Mouse (Mus musculus): ENCODE measurements around the gene Tstd3. TPM values are rescaled to one million over a fixed set of nuclear protein-coding genes. Genes with fewer than 3 reads are reported as not detected.
"Not testable (repeated sequence)": the region's sequence is repeated elsewhere in the genome, so short reads cannot be mapped to it uniquely, and the experiment has no call there.

Tstd3 gene
- polyA plus RNA-seq, 1 experiment from 2014 or later, result 26.7 TPM

DNA sequence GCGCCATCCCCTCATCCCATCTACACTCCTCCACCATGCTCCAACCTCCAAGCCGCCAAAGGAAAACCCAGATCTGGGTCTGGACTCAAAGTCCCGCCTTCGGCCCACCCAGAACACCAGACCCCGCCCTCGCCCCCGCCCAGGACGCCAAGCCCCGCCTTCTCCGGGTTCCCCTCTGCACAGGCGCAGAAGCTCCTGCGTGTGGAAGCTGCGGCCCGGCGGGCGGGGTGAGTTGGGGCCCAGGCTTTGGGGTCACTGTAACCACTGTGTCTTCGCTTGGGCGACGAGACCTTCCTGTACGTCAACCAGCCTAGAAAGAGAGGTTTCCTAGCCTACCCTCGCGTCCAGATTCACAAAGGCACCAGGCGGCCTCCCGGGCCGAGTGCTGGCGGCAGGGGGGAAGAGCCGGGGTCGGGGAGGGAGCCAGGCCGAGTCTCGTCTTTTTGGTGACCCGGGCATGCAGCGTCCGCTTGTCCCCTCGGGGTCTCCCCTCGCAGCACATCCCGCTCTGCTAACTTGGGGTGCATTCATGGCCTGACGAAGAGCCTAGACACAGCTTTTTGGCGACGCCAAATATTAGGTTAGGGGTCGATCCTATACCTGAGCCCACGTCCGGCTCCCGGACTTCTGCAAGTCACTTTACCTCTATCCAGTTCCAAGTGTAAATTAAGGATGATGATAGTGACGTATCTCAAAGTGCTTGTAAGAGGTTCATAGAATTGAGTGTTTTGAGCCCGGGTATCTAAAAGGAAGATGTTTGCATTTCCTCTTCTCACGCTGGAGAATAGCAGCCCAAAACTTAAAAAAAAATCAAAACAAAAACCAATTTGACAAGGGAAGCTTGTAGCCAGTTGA, 9.3 kb upstream of the Tstd3 start:
- H3K4me1 ChIP-seq, result peaks cover 2% of the 10 kb centered on the region; the same call in 1 of the 2 replicates
- under 1% methylated on average over 46 of the region's 46 CpGs for WGBS
- peak overlapping the region; percentile 93 for H3K27ac ChIP-seq
- DNase-seq (ENCODE audit: low spot score), result peak; percentile 97
- H3K36me3 ChIP-seq, result peaks cover 10% of the 10 kb centered on the region; the same call in 1 of the 2 replicates
- no peaks in the 10 kb centered on the region for H3K9me3 ChIP-seq
- H3K4me3 ChIP-seq, result peak overlapping the region; percentile 82
- H3K27me3 ChIP-seq (ENCODE audit: insufficient read depth, poor library complexity, severe bottlenecking), result no peaks in the 10 kb centered on the region

DNA sequence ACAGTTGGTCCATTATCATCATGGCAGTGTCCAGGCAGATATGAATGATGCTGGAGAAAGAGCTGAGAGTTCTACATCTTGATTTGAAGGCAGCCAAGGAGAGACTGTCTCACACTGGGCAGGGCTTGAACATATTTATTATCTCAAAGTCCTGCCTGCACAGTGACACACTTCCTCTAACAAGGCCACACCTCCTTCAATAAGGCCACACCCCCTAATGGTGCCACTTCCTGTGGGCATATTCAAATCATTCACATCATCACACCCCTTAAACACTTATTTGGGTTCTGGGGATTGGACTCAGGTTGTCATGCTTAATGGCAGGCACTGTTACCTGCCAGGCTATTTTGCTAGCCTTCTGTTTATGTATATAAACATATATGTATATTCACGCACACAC, 5.3 kb upstream of the Tstd3 start:
- DNase-seq (ENCODE audit: low spot score), result no peak
- Histone ChIP-seq H3K4me1 (peaks cover 1% of the 10 kb centered on the region; the same call in 1 of the 2 replicates), H3K9me3 (no peaks in the 10 kb centered on the region), H3K27me3 (ENCODE audit: insufficient read depth, poor library complexity, severe bottlenecking) (no peaks in the 10 kb centered on the region), H3K27ac (no peak overlapping the region), H3K4me3 (no peak overlapping the region), H3K36me3 (no peaks in the 10 kb centered on the region)
- 96% methylated on average over 1 of the region's 1 CpGs for WGBS

DNA sequence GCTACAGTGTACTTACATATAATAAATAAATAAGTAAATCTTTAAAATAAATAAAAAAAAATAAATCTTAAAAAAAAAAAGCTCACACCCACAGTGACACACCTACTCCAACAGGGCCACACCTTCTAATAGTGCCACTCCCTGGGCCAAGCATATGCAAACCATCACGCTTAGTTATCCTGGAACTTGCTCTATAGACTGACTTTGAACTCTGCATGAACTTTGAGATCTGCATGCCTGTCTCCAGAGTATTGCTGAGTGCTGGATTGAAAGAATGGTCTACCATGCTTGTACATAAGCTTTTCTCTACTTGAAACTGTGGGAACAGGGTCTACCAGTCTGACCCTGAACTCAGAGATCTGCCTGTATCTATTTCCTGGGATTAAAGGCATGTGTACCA, 4.1 kb upstream of the Tstd3 start:
- Histone ChIP-seq H3K27ac (no peak overlapping the region), H3K4me1 (no peaks in the 10 kb centered on the region; the same call in 1 of the 2 replicates), H3K36me3 (no peaks in the 10 kb centered on the region), H3K4me3 (no peak overlapping the region), H3K9me3 (no peaks in the 10 kb centered on the region), H3K27me3 (ENCODE audit: insufficient read depth, poor library complexity, severe bottlenecking) (no peaks in the 10 kb centered on the region)
- no peak for DNase-seq (ENCODE audit: low spot score)
- 86% methylated on average over 1 of the region's 1 CpGs for WGBS

DNA sequence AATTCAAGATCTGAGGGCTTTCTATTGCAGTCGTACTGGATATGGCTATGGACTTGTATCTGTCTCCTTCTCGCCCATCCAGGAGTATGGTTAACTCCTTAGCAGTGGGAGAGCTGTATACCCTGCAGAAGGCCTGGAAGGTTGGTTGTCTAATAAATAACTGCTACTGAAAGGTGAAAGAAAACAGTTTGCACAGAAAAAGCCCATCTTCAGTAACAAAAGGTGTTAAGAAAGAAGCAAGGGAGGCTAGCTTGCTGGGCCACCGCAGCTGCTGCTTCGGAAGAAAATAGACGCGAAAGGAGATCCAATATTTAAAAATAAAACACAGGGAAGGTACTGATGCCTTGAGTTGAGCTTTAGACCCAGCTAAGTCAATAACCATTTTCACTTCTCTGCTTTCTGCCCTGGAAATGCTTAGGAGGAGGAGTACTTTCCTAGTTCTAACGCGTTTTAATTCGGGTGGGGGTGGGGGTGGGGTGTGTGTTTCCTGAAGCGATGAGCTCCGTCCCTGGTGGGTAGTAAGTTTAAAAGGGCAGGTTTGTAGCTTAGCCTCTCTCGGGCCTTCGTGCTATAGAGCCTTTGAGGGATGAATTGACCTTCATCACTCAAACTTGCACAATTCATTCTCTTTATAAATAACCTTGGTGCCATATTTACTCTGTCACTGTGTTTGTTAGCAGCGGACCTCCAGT, 695 bp downstream of the Tstd3 start:
- Histone ChIP-seq H3K36me3 (no peaks in the 10 kb centered on the region), H3K4me1 (no peaks in the 10 kb centered on the region), H3K27ac (peak overlapping the region; percentile 87), H3K27me3 (ENCODE audit: insufficient read depth, poor library complexity, severe bottlenecking) (no peaks in the 10 kb centered on the region), H3K9me3 (no peaks in the 10 kb centered on the region), H3K4me3 (peak overlapping the region; percentile 70)
- DNase-seq (ENCODE audit: low spot score), result no peak
- WGBS, result 25% methylated on average over 14 of the region's 14 CpGs

DNA sequence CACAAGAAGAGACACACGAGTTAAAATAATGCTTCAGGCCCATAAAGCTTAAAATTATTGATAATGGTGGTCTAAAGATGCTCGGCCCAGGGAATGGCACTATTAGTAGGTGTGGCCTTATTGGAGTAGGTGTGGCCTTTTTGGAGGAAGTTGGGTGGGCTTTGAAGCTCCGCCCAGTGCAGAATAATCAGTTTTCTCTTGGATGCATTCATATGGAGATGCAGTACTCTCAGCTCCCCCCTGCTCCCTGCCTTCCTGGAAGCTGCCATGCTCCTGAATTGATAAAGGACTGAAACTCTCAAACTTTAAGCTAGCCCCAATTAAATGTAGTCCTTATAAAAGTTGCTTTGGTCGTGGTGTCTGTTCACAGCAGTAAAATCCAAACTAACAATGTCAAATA, 3.2 kb downstream of the Tstd3 start:
- no peak overlapping the region for H3K4me3 ChIP-seq
- H3K27ac ChIP-seq, result no peak overlapping the region
- WGBS, result 75% methylated on average over 4 of the region's 4 CpGs
- H3K36me3 ChIP-seq, result peaks cover 8% of the 10 kb centered on the region
- DNase-seq (ENCODE audit: low spot score), result no peak
- no peaks in the 10 kb centered on the region for H3K4me1 ChIP-seq
- H3K9me3 ChIP-seq, result no peaks in the 10 kb centered on the region
- no peaks in the 10 kb centered on the region for H3K27me3 ChIP-seq (ENCODE audit: insufficient read depth, poor library complexity, severe bottlenecking)

DNA sequence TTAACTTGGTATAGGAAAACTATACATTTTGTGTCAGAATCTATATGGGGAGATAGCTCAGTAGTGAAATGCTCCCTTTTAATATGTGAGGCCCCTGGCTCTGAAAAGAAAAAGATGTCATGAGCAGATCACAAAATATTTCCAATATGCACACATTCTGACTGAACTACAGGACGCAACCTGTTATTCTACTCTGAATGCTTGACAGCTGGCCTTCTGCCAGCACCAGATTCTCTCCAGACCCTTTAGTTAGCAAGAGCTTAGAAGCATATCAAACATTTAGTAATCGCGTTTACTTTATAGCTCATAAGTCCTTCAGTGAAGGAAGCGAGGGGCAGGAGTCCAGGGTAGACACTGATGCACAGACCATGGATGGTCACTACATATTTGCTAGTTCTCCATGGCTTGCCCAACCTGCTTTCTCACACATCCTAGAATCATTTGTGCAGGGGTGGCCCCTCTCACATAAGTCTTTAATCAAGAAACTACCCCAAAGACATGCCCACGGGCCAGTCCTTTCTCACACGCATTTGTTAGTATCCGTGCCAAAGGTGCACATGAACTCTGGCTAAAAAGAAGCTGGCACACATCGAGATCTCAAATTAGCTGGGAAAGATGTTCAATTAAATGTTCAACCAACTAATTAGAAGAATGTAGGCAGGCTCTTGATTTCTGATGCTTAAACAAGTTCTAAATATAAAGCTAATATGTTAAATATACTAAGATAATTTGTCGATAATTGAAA, 5.4 kb downstream of the Tstd3 start:
- H3K4me1 ChIP-seq, result no peaks in the 10 kb centered on the region
- H3K9me3 ChIP-seq, result no peaks in the 10 kb centered on the region
- no peak overlapping the region for H3K4me3 ChIP-seq
- DNase-seq (ENCODE audit: low spot score), result no peak
- no peak overlapping the region for H3K27ac ChIP-seq
- H3K36me3 ChIP-seq, result peaks cover 15% of the 10 kb centered on the region
- WGBS, result 88% methylated on average over 9 of the region's 9 CpGs
- no peaks in the 10 kb centered on the region for H3K27me3 ChIP-seq (ENCODE audit: insufficient read depth, poor library complexity, severe bottlenecking)

DNA sequence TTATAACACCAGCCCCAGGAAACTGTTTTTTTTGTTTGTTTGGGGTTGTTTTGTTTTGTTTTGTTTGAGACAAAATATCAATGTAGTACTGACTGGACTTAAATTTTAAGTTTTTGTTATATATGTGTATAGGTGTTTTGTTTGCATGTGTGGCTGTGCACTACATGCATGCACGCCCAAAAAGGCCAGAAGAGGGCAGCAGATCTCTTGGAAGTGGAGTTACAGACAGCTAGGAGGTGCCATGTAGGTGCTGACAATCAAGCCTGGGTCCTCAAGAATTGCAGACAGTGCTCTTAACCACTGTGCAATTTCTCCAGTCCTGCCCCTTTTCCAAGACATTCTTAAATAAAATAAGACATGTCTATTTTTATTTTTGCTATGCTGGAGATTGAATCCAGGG, 8.2 kb downstream of the Tstd3 start:
- H3K27ac ChIP-seq, result no peak overlapping the region
- peaks cover 15% of the 10 kb centered on the region for H3K36me3 ChIP-seq
- 58% methylated on average over 1 of the region's 1 CpGs for WGBS
- H3K9me3 ChIP-seq, result no peaks in the 10 kb centered on the region
- H3K27me3 ChIP-seq (ENCODE audit: insufficient read depth, poor library complexity, severe bottlenecking), result no peaks in the 10 kb centered on the region
- DNase-seq (ENCODE audit: low spot score), result no peak
- H3K4me3 ChIP-seq, result no peak overlapping the region
- H3K4me1 ChIP-seq, result no peaks in the 10 kb centered on the region

DNA sequence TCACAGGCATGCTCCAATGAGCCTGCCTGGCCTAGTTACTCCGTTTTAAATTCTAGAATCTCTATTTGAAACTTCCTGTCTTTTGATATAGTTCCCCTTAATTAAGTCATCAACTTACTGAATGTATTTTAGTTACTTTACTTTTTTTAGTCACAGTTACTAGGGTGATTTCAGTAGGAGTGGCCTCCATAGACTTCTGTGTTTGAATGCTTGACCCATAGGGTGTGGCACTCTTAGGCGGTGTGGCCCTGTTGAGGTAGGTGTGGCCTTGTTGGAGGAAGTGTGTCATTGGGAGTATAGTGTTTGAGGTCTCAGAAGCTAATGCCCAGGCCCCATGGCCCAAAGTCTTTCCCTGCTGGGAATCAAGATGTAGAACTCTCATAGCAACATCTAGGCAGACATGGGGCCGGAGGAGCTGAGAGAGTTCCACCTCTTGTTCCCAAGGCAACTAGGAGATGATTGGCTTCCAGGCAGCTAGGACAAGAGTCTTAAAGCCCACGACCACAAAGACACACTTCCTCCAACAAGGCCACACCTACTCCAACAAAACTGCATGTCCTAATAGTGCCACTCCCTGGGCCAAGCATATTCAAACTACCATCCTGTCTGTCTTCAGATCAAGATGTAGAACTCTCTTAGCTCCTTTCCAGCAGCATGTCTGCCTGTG, 11.8 kb downstream of the Tstd3 start:
- no peak overlapping the region for H3K4me3 ChIP-seq
- no peaks in the 10 kb centered on the region for H3K4me1 ChIP-seq
- no peaks in the 10 kb centered on the region for H3K27me3 ChIP-seq (ENCODE audit: insufficient read depth, poor library complexity, severe bottlenecking)
- H3K36me3 ChIP-seq, result peaks cover 15% of the 10 kb centered on the region
- 68% methylated on average over 4 of the region's 4 CpGs for WGBS
- no peaks in the 10 kb centered on the region for H3K9me3 ChIP-seq
- DNase-seq (ENCODE audit: low spot score), result no peak
- H3K27ac ChIP-seq, result no peak overlapping the region

DNA sequence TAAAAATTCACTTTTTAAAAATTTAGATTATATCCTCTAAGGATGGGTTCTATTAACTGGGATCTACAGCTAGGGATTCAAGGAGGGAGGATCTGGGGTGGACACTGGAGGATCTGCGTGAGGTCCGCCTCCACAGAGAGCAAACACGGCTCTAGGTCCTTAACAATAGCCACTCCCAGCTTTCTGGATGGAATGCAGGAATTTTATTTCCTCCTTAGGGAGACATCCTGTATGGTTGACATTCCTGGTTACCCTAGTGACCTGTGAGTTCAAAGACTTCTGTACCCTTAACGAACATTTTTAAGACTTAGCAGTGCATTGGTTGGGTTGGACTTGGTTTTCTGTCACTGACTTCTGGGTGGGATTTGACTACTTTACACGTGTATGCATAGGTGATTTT, 21.3 kb downstream of the Tstd3 start:
- Histone ChIP-seq H3K9me3 (no peaks in the 10 kb centered on the region), H3K4me1 (no peaks in the 10 kb centered on the region), H3K27ac (no peak overlapping the region), H3K36me3 (peaks cover 23% of the 10 kb centered on the region), H3K27me3 (ENCODE audit: insufficient read depth, poor library complexity, severe bottlenecking) (no peaks in the 10 kb centered on the region), H3K4me3 (no peak overlapping the region)
- 73% methylated on average over 5 of the region's 5 CpGs for WGBS
- no peak for DNase-seq (ENCODE audit: low spot score)

DNA sequence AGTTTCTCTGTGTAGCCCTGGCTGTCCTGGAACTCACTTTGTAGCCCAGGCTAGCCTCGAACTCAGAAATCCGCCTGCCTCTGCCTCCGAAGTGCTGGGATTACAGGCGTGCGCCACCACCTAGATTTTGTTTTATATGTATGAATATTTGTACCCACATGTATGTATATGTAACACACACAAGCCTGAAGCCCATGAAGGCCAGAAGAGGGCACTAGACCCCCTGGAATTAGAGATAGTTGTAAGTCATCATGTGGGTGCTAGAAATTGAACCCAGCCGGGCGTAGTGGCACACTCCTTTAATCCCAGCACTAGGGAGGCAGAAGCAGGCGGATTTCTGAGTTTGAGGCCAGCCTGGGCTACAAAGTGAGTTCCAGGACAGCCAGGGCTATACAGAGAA, 22.9 kb downstream of the Tstd3 start:
- not testable (repeated sequence) for H3K27ac ChIP-seq
- WGBS, result 91% methylated on average over 8 of the region's 8 CpGs
- peaks cover 26% of the 10 kb centered on the region for H3K36me3 ChIP-seq

DNA sequence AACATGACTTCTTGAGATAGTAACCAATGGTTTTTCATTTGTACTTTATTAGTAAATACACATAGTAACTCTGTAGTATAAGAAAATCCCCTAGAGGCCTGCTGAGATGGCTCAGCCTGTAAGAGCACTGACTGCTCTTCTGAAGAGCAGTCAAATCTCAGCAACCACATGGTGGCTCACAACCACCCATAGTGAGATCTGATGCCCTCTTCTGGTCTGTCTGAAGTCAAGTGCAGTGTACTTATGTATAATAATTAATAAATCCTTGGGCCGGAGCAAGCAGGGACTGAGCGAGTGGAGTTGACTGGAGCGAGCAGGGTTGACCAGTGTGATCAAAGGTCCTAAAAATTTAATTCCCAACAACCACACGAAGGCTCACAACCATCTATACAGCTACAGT, 27.8 kb downstream of the Tstd3 start:
- Histone ChIP-seq H3K9me3 (no peaks in the 10 kb centered on the region), H3K4me1 (no peaks in the 10 kb centered on the region), H3K4me3 (no peak overlapping the region), H3K27me3 (ENCODE audit: insufficient read depth, poor library complexity, severe bottlenecking) (no peaks in the 10 kb centered on the region), H3K36me3 (peaks cover 28% of the 10 kb centered on the region), H3K27ac (no peak overlapping the region)
- WGBS, result 92% methylated on average over 4 of the region's 4 CpGs
- DNase-seq (ENCODE audit: low spot score), result no peak

More for the DNA sequence above, 22.9 kb downstream of the Tstd3 start:
- H3K27me3 ChIP-seq (ENCODE audit: insufficient read depth, poor library complexity, severe bottlenecking); H3K4me1 ChIP-seq; H3K9me3 ChIP-seq; DNase-seq (ENCODE audit: low spot score); H3K4me3 ChIP-seq: not testable (repeated sequence)

DNA sequence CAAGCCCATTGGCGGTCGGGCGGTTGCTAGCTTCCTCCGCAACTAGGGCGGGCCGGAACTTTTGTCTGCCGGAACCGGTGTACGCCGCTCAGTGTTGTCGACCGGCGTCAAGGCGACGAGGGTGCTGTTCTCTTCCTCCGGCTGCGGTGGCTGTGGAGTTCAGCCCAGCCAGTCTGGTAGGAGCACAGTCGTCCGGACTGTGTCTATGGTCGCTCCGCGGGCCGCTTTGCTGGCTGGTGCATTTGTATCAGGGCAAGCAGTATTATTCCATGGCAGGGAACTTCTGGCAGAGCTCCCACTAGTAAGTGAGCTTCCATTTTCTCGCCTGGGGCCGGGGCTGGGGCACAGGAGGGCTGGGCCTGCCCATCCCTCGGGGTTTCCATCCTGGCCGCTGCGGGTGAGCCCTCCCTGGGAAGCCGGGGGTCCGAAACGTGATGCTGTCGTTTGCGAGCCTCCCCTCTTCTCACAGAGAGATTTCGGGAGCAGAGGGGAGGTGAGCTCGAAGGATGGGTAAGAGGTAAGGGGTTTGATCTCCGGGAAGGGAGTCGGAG, 39.3 kb downstream of the Tstd3 start, which contains the start of gene Ccnc:
Ccnc (plus strand) TSS at position 87 of the 551 bp plus-strand sequence.
- H3K27ac ChIP-seq, result peak within 1 kb of the TSS; percentile 92
- WGBS, result under 1% methylated on average over 37 of the region's 37 CpGs
- DNase-seq (ENCODE audit: low spot score), result peak; percentile 97
- peaks cover under 1% of the 10 kb centered on the region; the same call in 1 of the 2 replicates for H3K36me3 ChIP-seq
- H3K4me3 ChIP-seq, result peak within 1 kb of the TSS; percentile 93
- H3K4me1 ChIP-seq, result peaks cover 6% of the 10 kb centered on the region; the same call in 1 of the 2 replicates
- H3K9me3 ChIP-seq, result no peaks in the 10 kb centered on the region
- no peaks in the 10 kb centered on the region for H3K27me3 ChIP-seq (ENCODE audit: insufficient read depth, poor library complexity, severe bottlenecking)
